Mouse (Mus musculus) embryonic facial prominence, embryonic 15.5 days (tissue): ENCODE measurements around the gene Irs1. TPM values are rescaled to one million over a fixed set of nuclear protein-coding genes. Genes with fewer than 3 reads are reported as not detected.

Source experiments
- ATAC-seq: fragments of 200-750 bp; cut with Nextera tagmentation; 2 replicates; pipeline ENCODE4 v1.8.0; 2017; ENCODE audit warnings: low read depth, moderate TSS enrichment; ENCODE audit not compliant: insufficient number of reproducible peaks, low FRiP score, low TSS enrichment
- H3K27ac ChIP-seq: fragments of 300-500 bp; sonication (generic); replicated peaks from 2 replicates; pipeline ENCODE4 v1.5.1; 2015; ENCODE audit warnings: mild to moderate bottlenecking, inconsistent platforms
- H3K27me3 ChIP-seq: fragments of 300-500 bp; sonication (generic); 2 replicates; pipeline ENCODE4 v1.6.1; 2015; ENCODE audit warnings: inconsistent platforms
- H3K36me3 ChIP-seq: fragments of 300-500 bp; sonication (generic); 2 replicates; pipeline ENCODE4 v1.6.1; 2015; ENCODE audit warnings: mild to moderate bottlenecking, inconsistent platforms
- H3K4me1 ChIP-seq: fragments of 300-500 bp; sonication (generic); 2 replicates; pipeline ENCODE4 v1.6.1; 2015; ENCODE audit warnings: inconsistent platforms
- H3K4me2 ChIP-seq: fragments of 300-500 bp; sonication (generic); replicated peaks from 2 replicates; pipeline ENCODE4 v1.6.1; 2015; ENCODE audit warnings: mild to moderate bottlenecking, inconsistent platforms
- H3K4me3 ChIP-seq: fragments of 300-500 bp; sonication (generic); replicated peaks from 2 replicates; pipeline ENCODE4 v1.5.1; 2015; ENCODE audit warnings: mild to moderate bottlenecking, inconsistent platforms
- H3K9ac ChIP-seq: fragments of 300-500 bp; sonication (generic); 2 replicates; pipeline ENCODE4 v1.6.1; 2015; ENCODE audit warnings: inconsistent platforms
- H3K9me3 ChIP-seq: fragments of 300-500 bp; sonication (generic); replicated peaks from 2 replicates; pipeline ENCODE4 v1.6.1; 2016; ENCODE audit warnings: inconsistent platforms
- WGBS: fragments of 180-500 bp; shearing (Covaris S2); methylation state at CpG from one replicate; pipeline ENCODE4 v1.1.7; 2015; 5-methylcytosine and 5-hydroxymethylcytosine counted together
- polyA plus RNA-seq: library from polyadenylated mRNA; unstranded; fragments of >200 nt; fragmentation: Nextera tagmentation; extraction: Ambion mirVana; gene quantifications from 2 replicates; pipeline ENCODE4 v1.2.1, GENCODE M21; 2015

The Irs1 gene
- polyA plus RNA-seq, 1 experiment from 2014 or later, result 10.8 TPM

DNA sequence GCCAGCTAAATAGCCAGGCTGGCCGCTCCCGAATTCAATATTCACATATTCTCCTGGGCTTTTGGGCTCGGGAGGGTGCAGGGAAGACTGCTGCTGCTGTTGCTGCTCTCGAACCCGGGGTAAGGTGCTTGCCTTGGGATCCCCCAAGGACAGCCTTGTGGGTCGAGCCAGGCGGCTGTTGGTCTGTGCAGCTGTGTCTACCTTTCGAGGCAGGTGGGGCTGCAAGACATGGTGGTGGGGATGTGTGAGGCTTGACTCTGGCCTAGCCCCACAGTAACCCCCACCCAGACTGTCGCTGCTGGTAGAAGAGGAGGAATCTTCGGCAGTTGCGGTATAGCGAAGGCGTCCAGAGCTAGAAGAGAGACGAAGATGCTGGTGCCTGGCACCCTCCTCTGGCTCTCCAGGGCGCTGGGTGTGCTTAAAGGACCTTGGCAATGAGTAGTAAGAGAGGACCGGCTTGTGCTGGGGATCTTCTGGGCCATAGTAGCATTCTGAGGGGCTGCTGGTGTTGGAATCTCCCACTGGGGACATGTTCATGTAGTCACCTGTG, 3.4 kb downstream of the Irs1 start:
- H3K4me1 ChIP-seq, result peaks cover 46% of the 10 kb centered on the region
- ATAC-seq, result no peak
- 0 out of 2 replicates have a peak overlapping the region, but pooled peaks have one; percentile 21 for H3K9ac ChIP-seq
- H3K27me3 ChIP-seq, result no peaks in the 10 kb centered on the region
- H3K4me2 ChIP-seq, result peak overlapping the region; percentile 69
- H3K9me3 ChIP-seq, result no peaks in the 10 kb centered on the region
- peak overlapping the region; percentile 73; the same call in 1 of the 2 replicates for H3K27ac ChIP-seq
- peaks cover 10% of the 10 kb centered on the region; the same call in 1 of the 2 replicates for H3K36me3 ChIP-seq
- WGBS, result 84% methylated on average over 16 of the region's 16 CpGs
- H3K4me3 ChIP-seq, result peak overlapping the region; percentile 63

DNA sequence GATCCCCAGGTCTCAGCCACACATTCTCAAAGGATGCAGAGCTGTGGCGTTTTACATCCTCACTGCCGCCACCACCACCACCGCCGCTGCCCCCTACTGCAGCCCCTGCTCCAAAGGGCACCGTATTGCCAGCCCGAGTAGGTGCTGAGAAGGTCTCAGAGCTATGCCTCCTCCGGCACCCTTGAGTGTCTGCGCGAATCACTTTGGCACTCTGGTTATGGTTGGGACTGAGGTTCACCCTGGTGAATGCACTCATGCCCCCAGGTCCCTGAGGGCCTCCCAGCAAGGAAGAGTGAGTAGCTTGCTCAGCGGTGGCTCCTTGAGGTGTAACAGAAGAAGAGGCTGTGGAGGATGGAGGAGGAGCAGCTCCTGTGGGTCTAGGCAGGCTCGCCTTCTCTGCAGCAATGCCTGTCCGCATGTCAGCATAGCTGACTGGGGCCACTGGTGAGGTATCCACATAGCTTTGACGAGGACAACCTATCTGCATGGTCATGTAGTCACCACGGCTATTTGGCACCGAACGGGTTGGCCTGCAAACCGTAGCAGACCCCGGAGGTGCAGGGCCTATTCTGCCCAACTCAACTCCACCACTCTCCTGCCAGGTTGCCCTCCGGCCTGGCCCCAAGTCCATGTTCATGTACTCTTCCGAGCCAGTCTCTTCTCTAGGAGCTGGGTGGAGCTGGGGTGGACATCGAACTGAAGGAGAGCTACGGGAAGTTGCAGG, 4.0 kb downstream of the Irs1 start:
- Histone ChIP-seq H3K27ac (peak overlapping the region; percentile 73), H3K9me3 (no peaks in the 10 kb centered on the region), H3K9ac (peak overlapping the region; percentile 21; the same call in 1 of the 2 replicates), H3K27me3 (no peaks in the 10 kb centered on the region), H3K36me3 (peaks cover 10% of the 10 kb centered on the region; the same call in 1 of the 2 replicates), H3K4me3 (peak overlapping the region; percentile 63), H3K4me2 (peak overlapping the region; percentile 69), H3K4me1 (peaks cover 46% of the 10 kb centered on the region)
- 54% methylated on average over 22 of the region's 22 CpGs for WGBS
- no peak for ATAC-seq

DNA sequence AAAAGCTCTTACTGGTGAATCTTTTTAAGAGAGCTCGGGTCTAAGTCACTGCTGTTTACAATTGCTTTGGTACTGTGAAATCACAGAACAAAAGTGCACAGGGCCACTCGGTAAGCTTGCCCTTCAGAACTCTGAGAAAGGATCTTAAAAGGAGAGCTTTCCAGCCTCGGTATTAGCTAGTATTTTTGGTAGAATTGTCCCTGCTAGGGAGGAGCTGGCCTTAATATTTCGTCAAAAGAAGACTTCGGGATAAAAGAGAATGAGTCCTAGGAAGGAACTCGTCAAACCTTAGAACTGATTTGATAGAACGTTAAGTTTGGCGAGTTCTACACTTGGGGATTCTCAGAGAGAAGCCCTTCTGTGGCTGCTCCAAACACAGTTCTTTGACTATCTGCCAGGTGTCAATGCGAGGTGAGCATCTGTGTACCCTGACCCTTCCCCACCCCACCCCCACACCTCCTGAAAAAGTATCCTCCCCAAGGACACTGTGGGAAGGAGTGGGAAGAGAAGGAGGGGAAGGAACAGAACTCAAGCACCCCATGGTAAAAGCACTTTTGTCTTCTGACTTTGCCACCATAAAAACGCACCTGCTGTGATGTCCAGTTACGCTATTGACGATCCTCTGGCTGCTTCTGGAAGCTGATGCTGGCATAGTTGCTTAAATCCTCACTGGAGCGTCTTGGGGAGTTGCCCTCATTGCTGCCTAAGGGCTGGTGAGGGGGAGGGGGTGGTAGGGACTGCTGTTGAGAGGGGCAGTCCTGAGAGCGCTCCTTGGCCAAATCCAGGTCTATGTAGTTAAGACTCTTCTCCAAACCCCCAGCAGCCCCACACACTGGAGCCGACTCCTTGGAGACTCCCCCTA, 4.8 kb downstream of the Irs1 start:
- Histone ChIP-seq H3K36me3 (peaks cover 10% of the 10 kb centered on the region; the same call in 1 of the 2 replicates), H3K4me1 (peaks cover 43% of the 10 kb centered on the region), H3K9ac (peak overlapping the region; percentile 51), H3K4me3 (peak overlapping the region; percentile 63), H3K27ac (peak overlapping the region; percentile 73), H3K4me2 (peak overlapping the region; percentile 69), H3K9me3 (no peaks in the 10 kb centered on the region), H3K27me3 (no peaks in the 10 kb centered on the region)
- WGBS, result 12% methylated on average over 15 of the region's 15 CpGs
- ATAC-seq, result no peak

DNA sequence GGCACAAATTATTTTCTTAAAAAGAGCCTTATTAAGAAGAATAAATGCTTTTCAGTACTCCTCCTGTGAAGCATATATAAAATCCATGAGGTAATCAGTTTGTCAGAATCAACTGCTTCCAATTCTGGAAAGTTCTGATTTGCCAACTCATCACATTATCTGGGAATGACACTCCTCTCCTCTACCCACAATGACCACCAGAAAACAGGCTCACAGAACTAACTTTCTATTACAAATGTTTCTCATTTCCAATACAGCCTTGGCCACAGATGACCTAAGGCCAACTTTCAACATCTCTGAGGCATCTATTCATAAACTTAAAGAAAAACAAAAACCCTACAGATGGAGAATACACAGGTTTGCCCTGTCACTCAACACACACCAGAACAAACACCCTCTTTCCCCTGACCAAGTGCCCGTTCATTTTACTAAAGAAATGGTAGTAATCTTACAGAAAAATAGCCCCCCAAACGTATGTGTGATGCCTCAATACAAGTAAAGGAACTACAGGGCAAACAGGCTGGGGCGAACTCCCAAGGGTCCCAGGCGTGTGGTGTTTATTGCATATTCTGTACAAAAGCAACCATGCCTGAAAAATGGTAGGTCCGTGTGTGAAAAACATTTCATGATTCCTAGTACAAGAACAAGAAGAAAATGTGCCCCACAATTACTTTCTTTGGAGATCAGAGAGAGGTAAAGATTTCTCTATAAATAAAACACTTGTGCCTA, 5.6 kb downstream of the Irs1 start:
- WGBS, result 16% methylated on average over 5 of the region's 5 CpGs
- peak overlapping the region; percentile 73 for H3K27ac ChIP-seq

DNA sequence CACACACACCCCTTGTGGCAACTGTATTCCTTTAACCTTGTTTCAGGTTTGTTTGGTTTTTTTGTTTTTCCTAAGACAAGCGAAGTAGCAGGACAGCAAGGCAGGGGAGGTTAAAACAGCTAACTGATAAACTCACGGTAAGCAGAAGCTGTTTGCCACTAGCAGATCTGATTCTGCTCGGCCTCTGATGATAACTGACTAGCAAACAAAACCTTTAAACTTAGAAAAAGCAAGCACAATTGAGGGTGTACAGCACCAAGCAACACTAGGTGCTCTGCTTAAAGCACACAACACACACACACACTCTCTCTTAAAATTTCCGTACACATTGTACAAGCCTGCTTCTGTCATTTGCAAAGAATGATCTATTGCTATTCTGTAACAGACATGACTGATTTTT, 6.8 kb downstream of the Irs1 start:
- Histone ChIP-seq H3K27ac (peak overlapping the region; percentile 95), H3K9me3 (no peaks in the 10 kb centered on the region), H3K4me2 (peak overlapping the region; percentile 69), H3K4me1 (peaks cover 37% of the 10 kb centered on the region), H3K9ac (no peak overlapping the region), H3K36me3 (peaks cover 10% of the 10 kb centered on the region; the same call in 1 of the 2 replicates), H3K4me3 (peak overlapping the region; percentile 63), H3K27me3 (no peaks in the 10 kb centered on the region)
- no peak for ATAC-seq
- 10% methylated on average over 4 of the region's 4 CpGs for WGBS

More for the DNA sequence above, 5.6 kb downstream of the Irs1 start:
- H3K4me2 ChIP-seq, result peak overlapping the region; percentile 69
- ATAC-seq, result no peak
- peaks cover 10% of the 10 kb centered on the region; the same call in 1 of the 2 replicates for H3K36me3 ChIP-seq
- no peaks in the 10 kb centered on the region for H3K27me3 ChIP-seq
- peak overlapping the region; percentile 63 for H3K4me3 ChIP-seq
- H3K4me1 ChIP-seq, result peaks cover 43% of the 10 kb centered on the region
- no peaks in the 10 kb centered on the region for H3K9me3 ChIP-seq
- H3K9ac ChIP-seq, result peak overlapping the region; percentile 51

DNA sequence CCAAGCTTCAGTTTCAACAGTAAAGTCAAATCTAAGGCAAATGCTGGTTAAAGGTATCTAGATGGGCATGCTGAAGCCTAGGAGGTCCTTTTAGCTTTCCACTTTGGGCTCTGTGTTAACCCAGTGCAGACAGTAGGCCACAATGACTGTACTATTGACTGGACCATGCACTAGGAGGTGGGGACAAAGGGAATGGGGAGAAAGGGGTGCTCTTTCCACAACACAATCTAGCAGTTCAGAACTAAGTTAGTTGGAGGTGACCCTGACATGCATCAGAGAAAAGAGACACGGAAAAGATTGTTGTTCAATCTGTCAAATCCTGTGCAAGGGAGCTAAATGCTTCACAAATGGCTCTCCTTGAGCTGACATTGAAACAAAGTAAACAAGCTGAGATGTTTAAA, 7.3 kb downstream of the Irs1 start:
- Histone ChIP-seq H3K9ac (peak overlapping the region; percentile 50; the same call in 1 of the 2 replicates), H3K4me2 (peak overlapping the region; percentile 69), H3K4me1 (peaks cover 32% of the 10 kb centered on the region), H3K27me3 (no peaks in the 10 kb centered on the region), H3K36me3 (peaks cover 10% of the 10 kb centered on the region; the same call in 1 of the 2 replicates), H3K4me3 (peak overlapping the region; percentile 63), H3K9me3 (no peaks in the 10 kb centered on the region), H3K27ac (peak overlapping the region; percentile 95)
- no peak for ATAC-seq
- WGBS, result 5% methylated on average over 1 of the region's 1 CpGs

DNA sequence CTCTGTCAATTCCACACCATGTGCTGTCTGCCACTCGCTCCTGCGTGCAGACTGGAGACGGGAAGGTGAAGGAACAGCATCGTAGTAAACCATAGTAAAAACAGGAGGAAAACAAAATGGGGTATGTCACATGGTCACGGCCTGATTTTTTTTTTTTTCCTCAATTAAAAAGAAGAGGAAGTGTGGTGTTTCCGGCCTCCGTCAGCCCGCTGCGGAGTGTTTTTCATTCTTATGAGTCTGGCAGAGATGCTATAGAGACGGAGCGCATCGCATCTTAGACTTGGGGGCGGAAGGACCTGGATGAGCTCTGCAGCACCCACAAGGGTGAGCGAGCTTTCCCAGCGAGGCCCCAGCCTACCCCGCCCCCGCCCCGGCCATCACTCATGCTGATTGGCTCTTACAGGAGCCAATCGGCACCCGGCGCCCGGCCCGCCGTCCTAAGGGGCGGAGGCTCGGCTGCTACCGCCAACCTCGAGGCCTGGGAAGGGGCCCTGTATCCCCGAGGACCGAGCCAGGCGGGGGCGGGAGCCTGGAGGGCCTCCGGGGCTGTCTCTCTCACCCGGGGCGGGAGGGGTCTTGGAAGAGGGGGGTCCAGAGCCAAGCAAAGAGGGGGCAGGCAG, 8.1 kb downstream of the Irs1 start:
- H3K27me3 ChIP-seq, result no peaks in the 10 kb centered on the region
- peaks cover 24% of the 10 kb centered on the region for H3K4me1 ChIP-seq
- no peaks in the 10 kb centered on the region for H3K9me3 ChIP-seq
- H3K4me3 ChIP-seq, result peak overlapping the region; percentile 63
- H3K9ac ChIP-seq, result peak overlapping the region; percentile 50
- peak; percentile 97 for ATAC-seq
- H3K36me3 ChIP-seq, result peaks cover 9% of the 10 kb centered on the region
- H3K4me2 ChIP-seq, result peak overlapping the region; percentile 69
- H3K27ac ChIP-seq, result peak overlapping the region; percentile 95
- 1% methylated on average over 35 of the region's 35 CpGs for WGBS

DNA sequence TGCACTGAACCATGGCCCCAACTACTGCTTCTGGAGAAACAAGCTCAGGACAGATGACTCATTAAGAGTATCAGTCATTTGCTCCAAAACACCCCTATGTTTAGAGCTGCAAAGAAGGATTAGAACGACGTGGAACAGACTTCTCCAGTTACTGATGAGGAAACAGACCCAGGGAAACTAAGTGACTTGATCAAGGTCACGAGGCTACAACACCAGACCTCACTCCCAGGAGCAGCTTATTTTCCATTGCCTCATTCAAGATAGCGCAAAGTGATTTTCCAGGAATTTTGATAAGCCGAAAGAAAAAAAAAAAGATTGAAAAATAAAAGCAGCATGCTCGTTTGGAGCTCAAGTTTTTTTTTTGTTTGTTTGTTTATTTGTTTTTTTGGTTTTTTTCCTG, 9.4 kb downstream of the Irs1 start:
- no peak overlapping the region for H3K27ac ChIP-seq
- no peak overlapping the region for H3K9ac ChIP-seq
- H3K4me3 ChIP-seq, result no peak overlapping the region
- no peaks in the 10 kb centered on the region for H3K27me3 ChIP-seq
- peaks cover 11% of the 10 kb centered on the region for H3K4me1 ChIP-seq
- H3K9me3 ChIP-seq, result no peaks in the 10 kb centered on the region
- peaks cover 15% of the 10 kb centered on the region for H3K36me3 ChIP-seq
- no peak for ATAC-seq
- WGBS, result 76% methylated on average over 6 of the region's 6 CpGs
- H3K4me2 ChIP-seq, result no peak overlapping the region

DNA sequence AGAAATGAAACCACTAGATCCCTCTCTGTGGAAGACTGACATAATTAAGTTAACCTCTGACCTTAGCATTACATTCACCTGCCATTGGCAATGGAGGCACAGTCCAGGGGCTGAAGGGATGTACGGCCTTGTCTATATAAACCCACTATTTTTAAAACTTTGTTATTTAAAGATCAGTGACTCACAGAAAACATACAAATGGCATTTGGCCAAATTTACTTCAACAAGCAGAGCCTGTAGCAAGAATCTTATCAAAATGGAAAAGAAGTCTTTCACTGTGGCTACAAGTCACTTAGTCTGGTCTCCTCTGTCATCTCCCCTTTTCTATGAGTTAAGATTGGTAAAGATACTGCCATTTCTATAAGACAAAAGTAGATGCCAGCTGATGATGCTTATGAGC, 11.4 kb downstream of the Irs1 start:
- WGBS, result 70% methylated on average over 1 of the region's 1 CpGs
- no peak overlapping the region for H3K9ac ChIP-seq
- H3K36me3 ChIP-seq, result peaks cover 18% of the 10 kb centered on the region
- no peaks in the 10 kb centered on the region for H3K9me3 ChIP-seq
- H3K4me3 ChIP-seq, result no peak overlapping the region
- no peak for ATAC-seq
- peaks cover 14% of the 10 kb centered on the region for H3K4me1 ChIP-seq
- H3K27me3 ChIP-seq, result no peaks in the 10 kb centered on the region
- no peak overlapping the region for H3K4me2 ChIP-seq
- H3K27ac ChIP-seq, result no peak overlapping the region

DNA sequence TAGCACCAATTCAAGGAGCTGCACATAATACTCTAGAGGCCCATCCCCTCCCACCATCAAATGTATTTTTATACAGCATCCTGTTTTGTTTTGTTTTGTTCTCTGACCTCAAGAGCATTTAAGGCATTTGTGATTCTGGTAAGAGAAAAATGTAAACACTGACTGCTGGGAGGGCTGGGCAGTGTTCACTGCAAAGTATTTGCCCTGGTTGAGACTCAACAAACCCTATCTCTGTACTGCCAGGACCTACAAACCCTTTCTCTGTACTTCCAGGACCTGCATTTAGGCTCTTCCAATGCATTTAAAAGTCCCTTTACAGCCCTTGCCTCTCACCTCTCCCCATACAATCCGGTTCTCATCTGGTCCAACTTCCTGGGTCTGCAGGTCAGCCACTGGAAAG, 16.9 kb downstream of the Irs1 start:
- 35% methylated on average over 1 of the region's 1 CpGs for WGBS
- Histone ChIP-seq H3K4me3 (no peak overlapping the region), H3K4me1 (peaks cover 13% of the 10 kb centered on the region; the same call in 1 of the 2 replicates), H3K9ac (no peak overlapping the region), H3K36me3 (peaks cover 18% of the 10 kb centered on the region), H3K27me3 (no peaks in the 10 kb centered on the region), H3K4me2 (no peak overlapping the region), H3K27ac (no peak overlapping the region), H3K9me3 (no peaks in the 10 kb centered on the region)
- ATAC-seq, result no peak
